Mouse (Mus musculus) heart, adult 2 months (tissue): ENCODE measurements around the gene Tln2. TPM values are rescaled to one million over a fixed set of nuclear protein-coding genes. Genes with fewer than 3 reads are reported as not detected.
A peak's percentile ranks its signal among the peaks of the same experiment; 100 is the strongest.

ENCODE experiments used
- DNase-seq, 2 experiments: peaks; one replicate each; pipeline ENCODE4 v3.0.0; 2021
- H3K27ac ChIP-seq: fragments of 200-600 bp; 2 replicates; pipeline ENCODE4 v1.8.1; 2022
- H3K27me3 ChIP-seq: fragments of 200-500 bp; 2 replicates; pipeline ENCODE4 v1.6.1; 2012; ENCODE audit warnings: mild to moderate bottlenecking, low read length, inconsistent platforms, mixed read lengths; ENCODE audit not compliant: control insufficient read depth, insufficient read depth
- H3K36me3 ChIP-seq: fragments of 200-500 bp; 2 replicates; pipeline ENCODE4 v1.6.1; 2012; ENCODE audit warnings: low read length, inconsistent platforms; ENCODE audit not compliant: control insufficient read depth, insufficient read depth
- H3K4me1 ChIP-seq: fragments of 200-500 bp; 2 replicates; pipeline ENCODE4 v1.6.1; 2011; ENCODE audit warnings: low read length; ENCODE audit not compliant: control insufficient read depth, insufficient read depth
- H3K4me3 ChIP-seq: fragments of 200-600 bp; 2 replicates; pipeline ENCODE4 v1.8.1; 2022
- H3K79me2 ChIP-seq: fragments of 200-500 bp; replicated peaks from 2 replicates; pipeline ENCODE4 v1.6.1; 2012; ENCODE audit warnings: mild to moderate bottlenecking, inconsistent platforms, low read length, moderate library complexity, mixed read lengths; ENCODE audit not compliant: control insufficient read depth, insufficient read depth
- H3K9ac ChIP-seq: fragments of 200-500 bp; 2 replicates; pipeline ENCODE4 v1.6.1; 2012; ENCODE audit warnings: low read depth, mild to moderate bottlenecking, control low read depth, inconsistent platforms, low read length, mixed read lengths
- CTCF ChIP-seq: fragments of 200-600 bp; IDR thresholded peaks from 2 replicates; pipeline ENCODE4 v1.8.1; 2022; ENCODE audit warnings: antibody characterized with exemption, mild to moderate bottlenecking, moderate library complexity
- EP300 ChIP-seq: fragments of 200-500 bp; IDR thresholded peaks from 2 replicates; pipeline ENCODE4 v1.6.1; 2011; ENCODE audit warnings: low read depth, low read length, control low read depth; ENCODE audit not compliant: insufficient read depth
- POLR2A ChIP-seq: fragments of 200-500 bp; IDR thresholded peaks from 2 replicates; pipeline ENCODE4 v1.6.1; 2011; ENCODE audit warnings: mild to moderate bottlenecking, low read depth, low read length, control low read depth; ENCODE audit not compliant: insufficient read depth
- WGBS: fragments of 180-500 bp; shearing (Covaris S2); methylation state at CpG from one replicate; pipeline ENCODE4 v1.1.7; 2018; 5-methylcytosine and 5-hydroxymethylcytosine counted together
- intact Hi-C: fragments of 180-260 bp; cut with DNase I; formaldehyde crosslinking; loops from one replicate; pipeline ENCODE4 v1.15.1; 2025
- polyA plus RNA-seq: library from polyadenylated mRNA; depleted of rRNA; stranded (reverse); fragments of >200 nt; gene quantifications from 2 replicates; pipeline ENCODE4 v1.2.3, GENCODE M21; 2012
- total RNA-seq, 2 experiments: library from RNA; stranded (reverse); gene quantifications; 2 replicates each; pipeline ENCODE4 v1.2.3; 2021

The Tln2 gene
- total and polyA plus RNA-seq, 3 experiments: 20.1 to 78.2 (median 67.1) TPM

DNA sequence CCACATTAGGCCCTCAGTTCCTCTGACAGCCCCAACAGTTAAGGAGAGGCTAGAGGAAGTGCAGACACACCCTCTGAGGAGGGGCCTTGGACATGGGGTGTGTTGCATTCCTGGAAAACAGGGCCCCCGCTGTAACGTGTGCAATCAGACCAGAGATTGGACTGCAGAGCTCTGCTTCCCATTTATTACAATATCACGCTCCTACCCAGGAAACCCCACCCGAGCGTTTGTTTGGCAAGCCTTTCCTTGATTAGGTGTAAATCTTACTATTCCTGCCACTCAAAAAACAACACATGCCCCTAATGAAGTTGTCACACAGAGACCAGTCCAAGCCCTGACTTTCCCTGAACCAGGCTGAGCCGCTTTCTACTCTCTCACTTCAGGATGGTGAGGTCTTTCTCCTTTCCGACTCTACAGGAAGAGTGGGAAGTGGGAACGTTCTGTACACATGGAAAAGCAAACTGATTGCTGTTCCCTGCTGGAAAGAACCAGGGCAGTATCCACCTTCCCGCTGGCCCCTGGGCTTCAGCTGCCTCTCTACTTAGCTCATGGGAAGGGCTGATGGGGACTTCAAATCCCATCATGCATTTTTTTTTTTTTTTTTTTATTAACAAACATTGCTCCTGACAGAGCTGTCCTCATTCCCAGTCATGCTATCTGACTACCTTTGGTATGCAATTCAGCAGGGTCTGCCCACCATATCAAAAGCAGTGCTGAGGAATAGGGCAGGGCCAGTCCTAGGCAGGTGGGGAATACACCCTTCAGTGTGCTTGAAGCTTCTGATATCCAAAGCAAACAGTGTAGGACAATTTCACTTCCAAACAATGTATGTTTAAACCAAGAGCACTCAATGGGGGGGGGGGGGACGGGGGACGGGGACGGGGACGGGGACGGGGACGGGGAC lies 74.1 kb downstream of the Tln2 start:
- Histone ChIP-seq H3K27ac (peak overlapping the region; percentile 34), H3K9ac (no peak overlapping the region; the same call in 1 of the 2 replicates), H3K36me3 (no peaks in the 10 kb centered on the region), H3K4me1 (peaks cover 11% of the 10 kb centered on the region), H3K79me2 (no peaks in the 10 kb centered on the region; the same call in 1 of the 2 replicates), H3K27me3 (no peaks in the 10 kb centered on the region), H3K4me3 (peak overlapping the region; percentile 31; the same call in 1 of the 2 replicates)
- intact Hi-C loops: no loop called here
- peak; percentile 43; the same call in 1 of the 2 replicates for TF ChIP-seq EP300
- no peak for TF ChIP-seq CTCF
- TF ChIP-seq POLR2A: 0 out of 2 replicates have a peak, but pooled peaks have one; percentile 21
- WGBS: 61% methylated on average over 15 of the region's 15 CpGs
- DNase-seq: peak in 1 of 2 experiments; percentile 65

DNA sequence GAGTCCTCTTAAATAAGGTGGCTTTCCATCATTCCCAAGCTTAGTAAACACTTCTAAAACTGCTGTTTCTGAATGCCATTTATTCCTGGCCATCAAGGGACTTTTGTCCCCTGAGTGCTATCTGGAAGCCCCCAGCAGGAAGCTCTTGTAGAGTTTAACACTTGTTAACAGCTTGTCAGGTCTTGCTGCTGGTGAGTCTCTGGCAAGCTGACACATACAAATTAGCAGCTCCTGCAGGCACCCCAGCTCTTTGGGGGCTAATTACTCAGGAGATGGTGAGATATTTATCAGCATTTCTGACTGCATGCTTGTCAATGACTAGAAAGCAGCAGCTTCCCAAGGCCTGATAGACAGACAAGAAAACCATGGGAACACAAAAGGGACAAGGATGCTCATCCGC lies 77.2 kb downstream of the Tln2 start:
- H3K9ac ChIP-seq: no peak overlapping the region
- 98% methylated on average over 1 of the region's 1 CpGs for WGBS
- H3K4me3 ChIP-seq: no peak overlapping the region
- DNase-seq: no peak
- no peak overlapping the region for H3K27ac ChIP-seq
- TF ChIP-seq CTCF: no peak
- TF ChIP-seq POLR2A: no peak
- no peak for TF ChIP-seq EP300
- H3K79me2 ChIP-seq: no peaks in the 10 kb centered on the region; the same call in 1 of the 2 replicates
- H3K36me3 ChIP-seq: no peaks in the 10 kb centered on the region
- peaks cover 9% of the 10 kb centered on the region for H3K4me1 ChIP-seq
- intact Hi-C loops: no loop called here
- no peaks in the 10 kb centered on the region for H3K27me3 ChIP-seq

DNA sequence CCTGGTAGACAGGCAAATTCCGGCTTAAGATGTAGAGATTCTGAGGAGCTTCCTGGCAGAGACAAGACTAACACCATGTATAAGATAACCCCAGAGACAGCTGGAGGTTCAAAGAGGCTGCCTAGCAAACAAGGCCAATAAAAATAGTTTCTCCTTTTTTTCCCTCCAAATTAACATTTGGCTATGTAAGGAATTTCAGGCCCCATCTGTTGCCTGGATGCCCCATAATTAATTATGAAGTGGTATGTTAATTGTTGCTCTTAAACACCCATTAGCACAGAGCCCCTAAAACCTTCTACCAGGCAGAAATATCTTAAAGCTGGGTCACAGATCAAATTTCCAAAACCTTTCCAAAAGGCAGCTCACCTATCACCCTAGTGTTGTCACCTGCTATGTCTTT lies 77.7 kb downstream of the Tln2 start:
- 59% methylated on average over 1 of the region's 1 CpGs for WGBS
- Histone ChIP-seq H3K4me1 (peaks cover 9% of the 10 kb centered on the region), H3K9ac (no peak overlapping the region), H3K27ac (no peak overlapping the region), H3K36me3 (no peaks in the 10 kb centered on the region), H3K79me2 (no peaks in the 10 kb centered on the region; the same call in 1 of the 2 replicates), H3K27me3 (no peaks in the 10 kb centered on the region), H3K4me3 (no peak overlapping the region)
- no peak for DNase-seq
- TF ChIP-seq CTCF (no peak), EP300 (no peak), POLR2A (no peak)
- intact Hi-C loops: no loop called here

DNA sequence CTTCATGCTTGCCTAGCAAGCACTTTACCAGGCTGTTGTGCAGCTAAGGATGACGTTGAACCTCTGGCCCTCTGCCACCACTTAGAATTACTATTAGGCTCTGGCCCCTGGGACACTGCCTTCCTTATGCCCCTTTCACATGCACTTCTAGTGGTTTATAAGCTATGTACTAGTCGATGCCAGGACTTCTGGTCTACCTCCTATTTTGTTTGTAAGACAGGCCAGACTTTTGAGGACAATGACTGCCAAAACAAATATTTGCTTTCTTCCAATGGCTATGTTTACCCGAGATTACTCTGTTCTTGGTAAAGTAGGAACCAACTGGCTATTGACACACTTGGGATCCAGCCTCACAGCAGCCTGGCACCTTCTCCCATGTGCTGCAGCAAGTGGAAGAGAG lies 82.1 kb downstream of the Tln2 start:
- intact Hi-C loops: no loop called here
- Histone ChIP-seq H3K4me3 (no peak overlapping the region), H3K36me3 (no peaks in the 10 kb centered on the region), H3K9ac (no peak overlapping the region), H3K27ac (no peak overlapping the region), H3K27me3 (no peaks in the 10 kb centered on the region), H3K4me1 (no peaks in the 10 kb centered on the region), H3K79me2 (no peaks in the 10 kb centered on the region; the same call in 1 of the 2 replicates)
- no peak for TF ChIP-seq CTCF
- no peak for TF ChIP-seq POLR2A
- TF ChIP-seq EP300: no peak
- 52% methylated on average over 3 of the region's 3 CpGs for WGBS
- DNase-seq: no peak

DNA sequence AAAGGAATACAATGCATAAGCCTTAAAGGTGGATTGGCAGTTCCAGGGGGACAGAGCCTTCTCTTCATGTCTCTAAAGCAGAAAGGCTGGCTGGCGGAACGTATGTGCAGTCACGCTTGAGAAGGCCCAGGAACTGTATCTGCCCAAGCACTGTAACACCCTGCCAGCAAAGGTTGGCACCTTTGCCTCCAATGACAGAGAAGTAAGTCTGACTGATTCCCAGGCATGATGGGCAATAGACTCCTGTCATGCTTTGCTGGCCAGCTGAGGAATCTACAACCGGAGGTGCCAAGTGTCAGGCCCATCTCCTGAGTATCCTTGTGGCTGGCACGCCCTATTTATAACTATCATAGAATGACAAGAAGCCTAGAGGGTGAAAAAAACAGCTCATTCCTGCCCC lies 83.3 kb downstream of the Tln2 start:
- TF ChIP-seq EP300 (no peak), CTCF (no peak), POLR2A (no peak)
- no peaks in the 10 kb centered on the region for H3K79me2 ChIP-seq
- no peaks in the 10 kb centered on the region for H3K27me3 ChIP-seq
- no peaks in the 10 kb centered on the region for H3K4me1 ChIP-seq
- H3K4me3 ChIP-seq: no peak overlapping the region
- WGBS: 79% methylated on average over 5 of the region's 5 CpGs
- H3K36me3 ChIP-seq: no peaks in the 10 kb centered on the region
- no peak overlapping the region for H3K27ac ChIP-seq
- no peak overlapping the region for H3K9ac ChIP-seq
- DNase-seq: no peak
- intact Hi-C loops: no loop called here
